Mouse (Mus musculus): Measurements from ENCODE around the gene Fcgr2b.
A peak's percentile ranks its signal among the peaks of the same experiment; 100 is the strongest.
"Not testable (repeated sequence)": the region's sequence is repeated elsewhere in the genome, so short reads cannot be mapped to it uniquely, and the experiment has no call there.

The Fcgr2b gene

GRCm38 (mm10) chr1:170975350-170975749 lies 997 bp downstream of the Fcgr2b start:
- not testable (repeated sequence) for DNase-seq

GRCm38 (mm10) chr1:170974736-170975135 lies 1.6 kb downstream of the Fcgr2b start:
- no peak for DNase-seq

- no peak for DNase-seq
Observed at GRCm38 (mm10) chr1:170974171-170974570, 2.2 kb downstream of the Fcgr2b start.

GRCm38 (mm10) chr1:170972936-170973335 lies 3.4 kb downstream of the Fcgr2b start:
- no peak for DNase-seq

- no peak for DNase-seq
Observed at GRCm38 (mm10) chr1:170972494-170972893, 3.9 kb downstream of the Fcgr2b start.

GRCm38 (mm10) chr1:170968576-170968975 lies 7.8 kb downstream of the Fcgr2b start:
- DNase-seq = no peak

GRCm38 (mm10) chr1:170967581-170967980 lies 8.8 kb downstream of the Fcgr2b start:
- no peak for DNase-seq

GRCm38 (mm10) chr1:170963087-170963486 lies 13.3 kb downstream of the Fcgr2b start:
- DNase-seq = no peak

GRCm38 (mm10) chr1:170962301-170962700 lies 14.0 kb downstream of the Fcgr2b start:
- DNase-seq = no peak

- DNase-seq = peak; percentile 56 to 59
Observed at GRCm38 (mm10) chr1:170961101-170961500, 15.2 kb downstream of the Fcgr2b start.

- no peak for DNase-seq
Observed at GRCm38 (mm10) chr1:170959791-170960190, 16.6 kb downstream of the Fcgr2b start.

GRCm38 (mm10) chr1:170958225-170958624 lies 18.1 kb downstream of the Fcgr2b start:
- no peak for DNase-seq

- DNase-seq = no peak
Observed at GRCm38 (mm10) chr1:170953192-170953591, 23.2 kb downstream of the Fcgr2b start.

GRCm38 (mm10) chr1:170950772-170951171 lies 25.6 kb downstream of the Fcgr2b start:
- DNase-seq = no peak

GRCm38 (mm10) chr1:170944908-170945307 lies 31.4 kb downstream of the Fcgr2b start:
- not testable (repeated sequence) for DNase-seq

GRCm38 (mm10) chr1:170944151-170944550 lies 32.2 kb downstream of the Fcgr2b start:
- not testable (repeated sequence) for DNase-seq

GRCm38 (mm10) chr1:170939255-170939654 lies 37.1 kb downstream of the Fcgr2b start:
- no peak for DNase-seq

GRCm38 (mm10) chr1:170934383-170934782 lies 42.0 kb downstream of the Fcgr2b start:
- no peak for DNase-seq

GRCm38 (mm10) chr1:170933940-170934339 lies 42.4 kb downstream of the Fcgr2b start:
- no peak for DNase-seq

- DNase-seq = no peak
Observed at GRCm38 (mm10) chr1:170933386-170933920, 42.9 kb downstream of the Fcgr2b start.

GRCm38 (mm10) chr1:170932043-170932442 lies 44.3 kb downstream of the Fcgr2b start:
- DNase-seq = no peak

- no peak for DNase-seq
Observed at GRCm38 (mm10) chr1:170929245-170929644, 47.1 kb downstream of the Fcgr2b start.

- DNase-seq = no peak
Observed at GRCm38 (mm10) chr1:170928467-170928866, 47.9 kb downstream of the Fcgr2b start.

GRCm38 (mm10) chr1:170927378-170927777 lies 49.0 kb downstream of the Fcgr2b start, which contains the start of gene Fcrla:
Fcrla (minus strand) TSS chr1:170927583.
- DNase-seq = no peak

GRCm38 (mm10) chr1:170926941-170927340 lies 49.4 kb downstream of the Fcgr2b start:
- DNase-seq = no peak
